Mouse (Mus musculus) intestine, postnatal 0 days (tissue): Measurements from ENCODE around the gene Hoxa11. TPM values are rescaled to one million over a fixed set of nuclear protein-coding genes. Genes with fewer than 3 reads are reported as not detected.

Experiments used
- ATAC-seq: fragments of 200-750 bp; cut with Nextera tagmentation; 2 replicates; pipeline ENCODE4 v1.8.0; 2017; ENCODE audit warnings: mild to moderate bottlenecking, moderate TSS enrichment, moderate library complexity
- H3K27ac ChIP-seq: fragments of 300-500 bp; sonication (generic); 2 replicates; pipeline ENCODE4 v1.5.1; 2014; ENCODE audit warnings: mild to moderate bottlenecking, low read depth, low read length, moderate library complexity
- H3K27me3 ChIP-seq: fragments of 300-500 bp; sonication (generic); replicated peaks from 2 replicates; pipeline ENCODE4 v1.6.1; 2014; ENCODE audit warnings: low read length, mixed read lengths; ENCODE audit not compliant: control insufficient read depth, insufficient read depth
- H3K36me3 ChIP-seq: fragments of 300-500 bp; sonication (generic); 2 replicates; pipeline ENCODE4 v1.6.1; 2014; ENCODE audit warnings: mild to moderate bottlenecking, moderate library complexity; ENCODE audit not compliant: control insufficient read depth, insufficient read depth
- H3K4me1 ChIP-seq: fragments of 300-500 bp; sonication (generic); replicated peaks from 2 replicates; pipeline ENCODE4 v1.6.1; 2014; ENCODE audit warnings: antibody characterized with exemption, low read length, mixed read lengths; ENCODE audit not compliant: control insufficient read depth, insufficient read depth
- H3K4me2 ChIP-seq: fragments of 300-500 bp; sonication (generic); replicated peaks from 2 replicates; pipeline ENCODE4 v1.6.1; 2014; ENCODE audit warnings: low read depth, mild to moderate bottlenecking, moderate library complexity
- H3K4me3 ChIP-seq: fragments of 300-500 bp; sonication (generic); 2 replicates; pipeline ENCODE4 v1.5.1; 2014; ENCODE audit warnings: low read depth, low read length
- H3K9ac ChIP-seq: fragments of 300-500 bp; sonication (generic); 2 replicates; pipeline ENCODE4 v1.6.1; 2014; ENCODE audit warnings: mild to moderate bottlenecking, low read depth, low read length
- H3K9me3 ChIP-seq: fragments of 300-500 bp; sonication (generic); 2 replicates; pipeline ENCODE4 v1.6.1; 2016; ENCODE audit warnings: mixed run types; ENCODE audit not compliant: control insufficient read depth
- CTCF ChIP-seq: sonication (generic); IDR thresholded peaks from 2 replicates; pipeline ENCODE4 v1.5.1; 2016; ENCODE audit warnings: low read depth, mild to moderate bottlenecking, control low read depth, antibody characterized with exemption, moderate library complexity
- WGBS: fragments of 180-500 bp; shearing (Covaris S2); extraction: QIAGEN DNeasy Blood & Tissue Kit; methylation state at CpG from one replicate; pipeline ENCODE4 v1.1.7; 2014; 5-methylcytosine and 5-hydroxymethylcytosine counted together
- polyA plus RNA-seq: library from polyadenylated mRNA; unstranded; fragments of >200 nt; fragmentation: Nextera tagmentation; extraction: Ambion mirVana; gene quantifications from 2 replicates; pipeline ENCODE4 v1.2.1, GENCODE M21; 2015

Gene Hoxa11
- polyA plus RNA-seq, 1 experiment from 2014 or later: 1.1 TPM

- Histone ChIP-seq H3K4me2 (no peak overlapping the region), H3K9me3 (no peaks in the 10 kb centered on the region), H3K4me3 (no peak overlapping the region), H3K4me1 (no peaks in the 10 kb centered on the region), H3K27me3 (peaks cover 36% of the 10 kb centered on the region), H3K36me3 (no peaks in the 10 kb centered on the region), H3K9ac (no peak overlapping the region), H3K27ac (no peak overlapping the region)
- no peak for TF ChIP-seq CTCF
- 63% methylated on average over 12 of the region's 12 CpGs for WGBS
- no peak for ATAC-seq
Observed at GRCm38 (mm10) chr6:52281084-52281483, 35.5 kb upstream of the Hoxa11 start.

GRCm38 (mm10) chr6:52276920-52277319, 31.3 kb upstream of the Hoxa11 start:
- Histone ChIP-seq H3K4me3 (no peak overlapping the region), H3K27ac (no peak overlapping the region), H3K9me3 (no peaks in the 10 kb centered on the region), H3K4me2 (no peak overlapping the region), H3K4me1 (no peaks in the 10 kb centered on the region), H3K36me3 (no peaks in the 10 kb centered on the region), H3K9ac (no peak overlapping the region), H3K27me3 (peaks cover 71% of the 10 kb centered on the region)
- WGBS: 24% methylated on average over 5 of the region's 5 CpGs
- no peak for TF ChIP-seq CTCF
- no peak for ATAC-seq

DNA sequence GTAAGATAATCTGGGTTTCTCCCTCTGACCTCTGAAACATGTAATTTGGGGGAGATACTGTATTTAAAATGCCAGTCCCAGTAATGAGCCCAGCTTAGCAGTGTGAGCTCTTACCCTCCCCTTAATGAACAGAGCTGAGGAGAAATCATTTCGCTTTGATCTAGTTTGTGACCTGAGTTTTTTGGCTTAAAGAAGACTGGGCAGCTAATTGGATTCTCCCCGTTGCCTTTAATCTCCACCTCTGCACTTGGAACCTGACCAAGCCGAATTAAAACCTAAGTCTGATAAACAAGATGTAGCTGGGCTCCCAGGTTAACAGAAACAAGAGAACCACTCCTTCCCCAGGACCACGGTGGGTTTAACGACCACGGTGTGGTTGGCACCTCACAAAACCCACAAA, 30.8 kb upstream of the Hoxa11 start:
- 12% methylated on average over 6 of the region's 6 CpGs for WGBS
- Histone ChIP-seq H3K27me3 (peaks cover 76% of the 10 kb centered on the region), H3K4me3 (no peak overlapping the region), H3K9me3 (no peaks in the 10 kb centered on the region), H3K4me2 (no peak overlapping the region), H3K27ac (no peak overlapping the region), H3K4me1 (no peaks in the 10 kb centered on the region), H3K9ac (no peak overlapping the region), H3K36me3 (no peaks in the 10 kb centered on the region)
- ATAC-seq: no peak
- TF ChIP-seq CTCF: no peak

DNA sequence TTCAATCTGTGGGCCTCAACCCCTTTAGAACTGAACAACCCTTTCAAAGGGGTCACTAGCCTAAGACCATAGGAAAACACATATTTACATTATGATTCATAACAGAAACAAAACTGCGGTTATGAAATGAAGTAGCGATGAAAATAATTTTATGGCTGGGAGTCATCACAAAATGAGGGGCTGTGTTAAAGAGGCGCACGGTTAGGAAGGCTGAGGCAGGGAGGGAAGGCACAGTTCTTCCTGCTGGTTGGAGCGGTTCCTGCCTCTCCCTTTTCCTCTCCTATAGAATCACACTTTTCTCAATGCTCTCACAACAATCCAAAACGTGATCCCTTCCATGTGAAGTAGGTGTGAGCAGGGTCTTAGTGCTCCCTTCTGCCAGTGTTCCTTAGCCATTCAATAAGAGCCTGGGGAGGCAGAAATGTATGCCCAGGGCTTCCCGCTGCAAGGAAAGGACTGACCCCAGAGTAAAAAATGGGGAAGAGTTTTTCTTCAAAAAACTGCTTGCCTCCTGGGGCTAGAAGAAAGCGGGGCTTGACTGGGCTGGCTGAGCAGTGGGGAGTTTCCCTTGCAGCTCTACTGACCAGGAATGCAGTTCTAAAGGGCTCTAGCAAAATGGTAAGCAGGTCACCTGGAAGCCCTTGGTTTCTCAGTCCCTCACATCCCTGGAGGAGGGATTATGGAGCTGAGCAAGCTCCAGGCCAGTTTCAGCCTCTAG, 30.1 kb upstream of the Hoxa11 start:
- no peak overlapping the region for H3K4me3 ChIP-seq
- H3K27ac ChIP-seq: no peak overlapping the region
- 26% methylated on average over 8 of the region's 8 CpGs for WGBS
- no peaks in the 10 kb centered on the region for H3K36me3 ChIP-seq
- H3K9ac ChIP-seq: no peak overlapping the region
- peaks cover 83% of the 10 kb centered on the region for H3K27me3 ChIP-seq
- no peaks in the 10 kb centered on the region for H3K9me3 ChIP-seq
- no peak overlapping the region for H3K4me2 ChIP-seq
- TF ChIP-seq CTCF: no peak
- H3K4me1 ChIP-seq: no peaks in the 10 kb centered on the region
- ATAC-seq: no peak

GRCm38 (mm10) chr6:52274576-52274975, 29.0 kb upstream of the Hoxa11 start:
- 10% methylated on average over 11 of the region's 11 CpGs for WGBS
- Histone ChIP-seq H3K36me3 (no peaks in the 10 kb centered on the region), H3K9ac (no peak overlapping the region), H3K4me1 (no peaks in the 10 kb centered on the region), H3K4me3 (no peak overlapping the region), H3K27ac (no peak overlapping the region), H3K4me2 (no peak overlapping the region), H3K9me3 (no peaks in the 10 kb centered on the region), H3K27me3 (peaks cover 89% of the 10 kb centered on the region)
- TF ChIP-seq CTCF: no peak
- no peak for ATAC-seq

DNA sequence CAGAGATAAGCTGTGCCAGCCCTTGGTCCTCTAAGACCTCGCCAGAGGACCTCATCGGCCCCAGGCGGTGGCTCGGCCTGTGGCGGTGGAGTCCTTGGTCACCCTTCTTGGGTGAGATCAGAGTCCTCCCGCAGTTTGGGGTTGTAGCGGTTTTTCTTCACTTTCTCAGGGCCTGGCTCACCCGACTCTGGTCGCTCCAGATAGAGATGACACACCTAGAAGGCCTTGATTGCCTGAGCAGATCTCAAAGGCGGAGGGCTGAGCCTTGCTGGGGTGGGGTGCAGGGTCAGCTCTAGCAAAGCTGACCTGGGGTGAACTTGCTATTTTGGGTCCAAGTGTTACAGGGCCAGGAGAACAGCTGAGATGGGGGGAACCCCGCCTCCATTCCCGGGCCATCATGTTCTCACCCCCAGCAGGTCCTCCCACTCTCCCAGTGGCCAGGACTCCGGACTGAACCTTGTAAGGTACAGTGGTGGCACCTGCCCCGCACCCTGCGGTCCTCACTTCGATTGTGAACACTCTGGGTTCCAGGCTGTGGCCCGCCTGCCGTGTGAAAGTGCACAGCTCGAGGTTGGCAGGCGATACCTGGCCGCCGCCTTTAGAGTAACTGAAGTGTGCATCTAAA, 28.2 kb upstream of the Hoxa11 start:
- no peak for TF ChIP-seq CTCF
- Histone ChIP-seq H3K4me3 (no peak overlapping the region), H3K4me1 (no peaks in the 10 kb centered on the region), H3K27me3 (peaks cover 91% of the 10 kb centered on the region), H3K4me2 (no peak overlapping the region), H3K9me3 (no peaks in the 10 kb centered on the region), H3K9ac (no peak overlapping the region), H3K36me3 (no peaks in the 10 kb centered on the region), H3K27ac (no peak overlapping the region)
- WGBS: 12% methylated on average over 22 of the region's 22 CpGs
- no peak for ATAC-seq
